Mouse (Mus musculus) cerebellum, adult 2 months (tissue): ENCODE results near the gene Numb.

Source experiments
- CTCF ChIP-seq: fragments of 200-500 bp; IDR thresholded peaks from 2 replicates; pipeline ENCODE4 v1.5.1; 2011; ENCODE audit warnings: low read depth, mild to moderate bottlenecking, control low read depth, low read length, moderate library complexity, borderline replicate concordance; ENCODE audit not compliant: insufficient read depth
- POLR2A ChIP-seq: fragments of 200-500 bp; IDR thresholded peaks from 2 replicates; pipeline ENCODE4 v1.6.1; 2011; ENCODE audit warnings: low read length, control low read depth, borderline replicate concordance; ENCODE audit not compliant: insufficient read depth

DNA sequence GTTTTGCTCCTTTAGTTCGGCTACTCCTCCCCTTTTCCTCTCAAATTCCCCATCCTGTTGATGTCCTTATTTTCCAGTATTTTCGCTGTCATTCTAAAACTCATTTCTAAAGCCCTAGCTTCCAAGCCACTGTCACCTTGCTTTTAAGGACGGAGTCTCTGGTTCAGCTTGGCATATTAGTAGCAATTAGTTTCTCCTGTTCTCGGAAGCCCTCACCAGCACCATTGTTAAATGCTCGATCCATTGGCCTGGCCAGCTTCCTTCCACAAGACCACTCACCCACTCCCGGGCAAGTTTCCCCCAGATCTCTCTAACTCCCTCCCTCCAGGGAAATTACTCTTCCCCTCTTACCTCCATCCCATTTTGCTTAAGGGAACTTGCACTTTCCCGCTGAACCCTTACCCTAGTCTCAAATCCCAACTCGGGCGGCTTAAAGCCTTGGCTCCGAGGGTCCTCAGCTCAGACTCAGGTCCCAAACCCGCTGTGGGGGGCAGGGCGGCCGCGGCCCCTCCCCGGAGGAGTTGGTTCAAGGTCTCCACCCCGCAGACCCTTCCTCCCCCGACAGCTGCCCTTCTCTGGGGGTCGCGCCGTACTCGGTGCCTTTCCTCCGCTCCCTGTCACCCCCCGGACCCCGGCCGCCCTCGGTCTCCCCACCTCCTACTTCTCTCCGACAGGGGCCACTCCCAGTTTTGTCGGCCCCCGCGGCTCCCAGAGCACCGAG is 853 bp downstream of the Numb start:
- TF ChIP-seq CTCF (no peak), POLR2A (no peak)
